Mouse (Mus musculus) neural tube, embryonic 15.5 days (tissue): ENCODE measurements at regions not wholly inside any gene's neighbourhood (a gene's known extent, or its start where the extent isn't known, plus 50 kb on each side); places are given as distances from the start of the nearest gene placed in this dataset.

ENCODE experiments used
- ATAC-seq: fragments of 200-750 bp; cut with Nextera tagmentation; 2 replicates; pipeline ENCODE4 v1.8.0; 2017; ENCODE audit warnings: mild to moderate bottlenecking, moderate TSS enrichment, moderate library complexity; ENCODE audit not compliant: low FRiP score
- H3K27ac ChIP-seq: fragments of 300-500 bp; sonication (generic); replicated peaks from 2 replicates; pipeline ENCODE4 v1.5.1; 2015; ENCODE audit warnings: mild to moderate bottlenecking, inconsistent platforms
- H3K27me3 ChIP-seq: fragments of 300-500 bp; sonication (generic); replicated peaks from 2 replicates; pipeline ENCODE4 v1.6.1; 2015; ENCODE audit warnings: inconsistent platforms
- H3K36me3 ChIP-seq: fragments of 300-500 bp; sonication (generic); 2 replicates; pipeline ENCODE4 v1.6.1; 2015; ENCODE audit warnings: inconsistent platforms
- H3K4me1 ChIP-seq: fragments of 300-500 bp; sonication (generic); 2 replicates; pipeline ENCODE4 v1.6.1; 2015; ENCODE audit warnings: inconsistent platforms
- H3K4me2 ChIP-seq: fragments of 300-500 bp; sonication (generic); 2 replicates; pipeline ENCODE4 v1.6.1; 2015; ENCODE audit warnings: inconsistent platforms, mild to moderate bottlenecking, moderate library complexity
- H3K4me3 ChIP-seq: fragments of 300-500 bp; sonication (generic); replicated peaks from 2 replicates; pipeline ENCODE4 v1.5.1; 2015; ENCODE audit warnings: mild to moderate bottlenecking, inconsistent platforms
- H3K9ac ChIP-seq: fragments of 300-500 bp; sonication (generic); replicated peaks from 2 replicates; pipeline ENCODE4 v1.6.1; 2015; ENCODE audit warnings: mild to moderate bottlenecking, inconsistent platforms
- H3K9me3 ChIP-seq: fragments of 300-500 bp; sonication (generic); replicated peaks from 2 replicates; pipeline ENCODE4 v1.6.1; 2016; ENCODE audit warnings: inconsistent platforms
- WGBS: fragments of 180-500 bp; shearing (Covaris S2); methylation state at CpG from one replicate; pipeline ENCODE4 v1.1.7; 2015; ENCODE audit warnings: mixed read lengths; 5-methylcytosine and 5-hydroxymethylcytosine counted together

GRCm38 (mm10) chr3:139780054-139780453 is 574.6 kb downstream of the Stpg2 start:
- 69% methylated on average over 6 of the region's 6 CpGs for WGBS
- Histone ChIP-seq H3K27me3 (no peaks in the 10 kb centered on the region), H3K9me3 (no peaks in the 10 kb centered on the region), H3K4me2 (no peak overlapping the region), H3K36me3 (no peaks in the 10 kb centered on the region), H3K9ac (no peak overlapping the region), H3K4me3 (no peak overlapping the region), H3K27ac (no peak overlapping the region), H3K4me1 (peaks cover 6% of the 10 kb centered on the region; the same call in 1 of the 2 replicates)
- no peak for ATAC-seq

DNA sequence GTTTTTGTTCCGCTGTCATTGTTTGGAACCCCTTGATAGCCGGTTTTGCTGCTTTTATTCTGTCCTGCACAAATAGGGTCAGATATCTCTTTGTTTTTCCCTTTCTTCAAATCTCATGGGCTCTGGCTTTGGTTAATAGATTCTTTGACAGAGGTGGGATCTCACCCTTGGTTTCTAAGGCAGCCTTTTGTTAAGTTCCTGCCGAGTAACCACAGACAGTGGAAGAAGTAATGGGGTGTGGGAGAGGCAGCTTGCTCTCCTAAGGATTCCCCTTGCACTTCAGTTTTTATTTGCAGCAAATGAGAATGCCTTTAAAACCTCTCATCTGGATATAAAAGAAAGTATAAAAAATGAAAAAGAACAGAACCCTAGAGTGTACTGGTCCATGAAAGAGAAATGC is 577.9 kb downstream of the Stpg2 start:
- no peak overlapping the region for H3K9ac ChIP-seq
- H3K4me1 ChIP-seq: 0 out of 2 replicates have a peak, but pooled peaks cover 2% of the 10 kb centered on the region
- H3K27me3 ChIP-seq: no peaks in the 10 kb centered on the region
- H3K9me3 ChIP-seq: no peaks in the 10 kb centered on the region
- H3K4me2 ChIP-seq: no peak overlapping the region
- no peaks in the 10 kb centered on the region for H3K36me3 ChIP-seq
- no peak overlapping the region for H3K27ac ChIP-seq
- ATAC-seq: no peak
- no peak overlapping the region for H3K4me3 ChIP-seq
- 33% methylated on average over 3 of the region's 3 CpGs for WGBS

- Histone ChIP-seq H3K4me1 (0 out of 2 replicates have a peak, but pooled peaks cover 2% of the 10 kb centered on the region), H3K4me3 (no peak overlapping the region), H3K36me3 (no peaks in the 10 kb centered on the region), H3K9ac (no peak overlapping the region), H3K9me3 (no peaks in the 10 kb centered on the region), H3K27ac (no peak overlapping the region), H3K27me3 (no peaks in the 10 kb centered on the region), H3K4me2 (no peak overlapping the region)
- WGBS: 89% methylated on average over 1 of the region's 1 CpGs
- no peak for ATAC-seq
These were observed 581.0 kb downstream of the Stpg2 start for GRCm38 (mm10) chr3:139786510-139786909.

DNA sequence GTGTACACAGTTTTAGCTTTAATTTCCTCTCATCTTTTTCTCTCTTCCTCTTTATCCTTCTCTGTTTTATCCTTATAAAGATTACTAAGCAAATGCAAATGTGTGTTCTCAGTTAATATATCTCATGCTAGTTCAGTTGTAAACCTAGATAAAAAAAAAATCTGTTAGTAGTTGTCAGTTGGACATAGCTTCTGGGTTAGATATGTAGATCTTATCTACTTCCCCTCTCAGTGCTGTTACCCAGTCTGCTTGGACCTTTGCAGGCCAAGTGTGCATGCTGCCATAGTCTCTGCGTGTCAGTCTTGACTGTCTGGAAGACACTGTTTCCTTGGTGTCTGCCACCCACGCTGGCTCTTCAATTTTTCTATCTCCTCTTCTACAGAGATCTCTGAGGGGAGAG is 583.4 kb downstream of the Stpg2 start:
- Histone ChIP-seq H3K27me3 (no peaks in the 10 kb centered on the region), H3K9me3 (no peaks in the 10 kb centered on the region), H3K9ac (no peak overlapping the region), H3K36me3 (no peaks in the 10 kb centered on the region), H3K27ac (no peak overlapping the region), H3K4me1 (no peaks in the 10 kb centered on the region), H3K4me2 (no peak overlapping the region), H3K4me3 (no peak overlapping the region)
- ATAC-seq: no peak
- WGBS: 93% methylated on average over 2 of the region's 2 CpGs

DNA sequence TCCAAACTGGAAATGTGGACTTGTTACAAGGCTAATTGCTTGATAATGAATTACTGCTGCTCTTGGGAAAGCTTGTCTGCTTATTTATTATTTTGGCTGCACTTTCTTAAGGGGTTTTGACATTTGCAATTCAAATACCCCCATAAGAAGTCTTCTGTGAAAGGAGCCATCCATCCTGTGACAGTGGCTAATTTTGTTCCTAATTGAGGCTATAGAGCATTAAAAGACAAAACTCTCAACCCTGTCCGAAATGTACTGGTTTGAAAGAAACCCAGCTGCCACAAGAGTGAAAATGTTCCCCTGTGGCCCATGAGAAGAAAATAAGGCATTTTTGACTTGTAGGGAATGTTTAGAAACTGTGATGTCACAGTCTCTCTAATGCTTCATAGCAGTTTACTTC is 591.2 kb downstream of the Stpg2 start:
- Histone ChIP-seq H3K4me2 (no peak overlapping the region), H3K4me3 (no peak overlapping the region), H3K27me3 (no peaks in the 10 kb centered on the region), H3K9me3 (no peaks in the 10 kb centered on the region), H3K9ac (no peak overlapping the region), H3K4me1 (no peaks in the 10 kb centered on the region), H3K36me3 (no peaks in the 10 kb centered on the region), H3K27ac (no peak overlapping the region)
- WGBS: 22% methylated on average over 1 of the region's 1 CpGs
- no peak for ATAC-seq

DNA sequence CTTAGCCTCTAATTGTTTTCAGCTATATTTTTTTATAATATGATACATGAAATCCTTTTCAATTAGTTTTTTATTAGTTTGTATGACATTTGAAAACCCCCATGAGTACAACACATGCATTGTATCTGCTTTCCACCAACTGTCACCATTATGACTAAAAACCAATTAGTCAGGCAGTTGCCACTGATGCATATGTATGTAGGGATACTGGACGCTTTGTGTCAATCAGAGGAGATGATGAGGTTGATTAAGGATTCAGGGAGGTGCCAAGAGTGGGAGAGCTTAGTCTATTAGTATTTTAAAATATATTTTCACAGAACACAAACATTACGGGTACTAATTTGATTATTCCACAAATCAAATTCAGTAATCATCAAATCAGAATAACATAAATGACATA is 593.6 kb downstream of the Stpg2 start:
- H3K4me2 ChIP-seq: no peak overlapping the region
- H3K36me3 ChIP-seq: no peaks in the 10 kb centered on the region
- H3K27ac ChIP-seq: no peak overlapping the region
- H3K4me3 ChIP-seq: no peak overlapping the region
- ATAC-seq: no peak
- 68% methylated on average over 2 of the region's 2 CpGs for WGBS
- no peak overlapping the region for H3K9ac ChIP-seq
- no peaks in the 10 kb centered on the region for H3K9me3 ChIP-seq
- H3K4me1 ChIP-seq: no peaks in the 10 kb centered on the region
- no peaks in the 10 kb centered on the region for H3K27me3 ChIP-seq

DNA sequence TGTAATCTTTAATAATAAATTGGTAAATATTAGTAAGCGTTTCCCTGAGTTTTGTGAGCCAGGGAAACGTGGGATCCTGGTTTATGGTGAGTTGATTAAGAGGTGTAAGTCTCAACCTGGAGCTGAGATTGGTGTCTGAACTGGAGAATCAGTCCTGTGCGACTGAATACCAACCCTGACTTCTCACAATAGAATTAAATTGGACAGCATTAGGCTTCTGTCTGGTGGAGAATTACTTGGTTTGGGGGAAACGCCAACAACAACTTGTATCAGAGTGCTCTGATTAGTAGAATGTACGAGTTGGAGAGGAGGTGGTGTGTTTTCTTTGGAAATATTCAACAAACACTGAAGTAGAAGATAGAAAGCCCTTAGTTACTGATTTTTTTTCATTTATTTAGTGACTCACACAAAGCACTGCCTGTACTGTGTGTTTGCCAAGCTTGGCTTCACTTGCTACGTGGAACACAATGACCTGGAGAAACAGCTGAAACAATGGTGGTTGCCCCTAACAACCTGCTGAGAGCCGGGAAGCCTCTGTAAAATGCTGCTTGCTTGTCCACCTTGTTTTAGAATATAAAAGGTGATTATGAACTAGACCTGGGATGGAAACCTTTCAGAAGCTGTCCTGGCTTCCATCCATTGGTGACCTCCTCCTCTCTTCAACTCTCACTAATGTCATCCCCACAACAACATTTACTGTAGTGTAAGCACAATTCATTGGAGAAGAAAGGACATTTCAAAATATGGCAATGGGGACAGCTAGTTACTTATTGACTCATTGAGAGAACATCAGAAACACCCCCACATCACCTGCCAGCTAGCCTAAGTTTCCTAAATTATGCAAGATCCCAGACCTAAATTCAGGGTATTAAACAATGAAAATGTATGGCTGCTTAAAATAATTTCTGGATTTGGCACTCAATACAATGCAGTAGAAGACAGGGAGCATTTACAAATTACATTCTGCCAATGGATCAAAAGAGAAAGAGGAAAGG is 597.5 kb downstream of the Stpg2 start:
- Histone ChIP-seq H3K9ac (no peak overlapping the region), H3K9me3 (no peaks in the 10 kb centered on the region), H3K4me3 (no peak overlapping the region), H3K4me2 (no peak overlapping the region), H3K27me3 (no peaks in the 10 kb centered on the region), H3K27ac (no peak overlapping the region), H3K4me1 (no peaks in the 10 kb centered on the region), H3K36me3 (no peaks in the 10 kb centered on the region)
- ATAC-seq: no peak
- 46% methylated on average over 7 of the region's 7 CpGs for WGBS

DNA sequence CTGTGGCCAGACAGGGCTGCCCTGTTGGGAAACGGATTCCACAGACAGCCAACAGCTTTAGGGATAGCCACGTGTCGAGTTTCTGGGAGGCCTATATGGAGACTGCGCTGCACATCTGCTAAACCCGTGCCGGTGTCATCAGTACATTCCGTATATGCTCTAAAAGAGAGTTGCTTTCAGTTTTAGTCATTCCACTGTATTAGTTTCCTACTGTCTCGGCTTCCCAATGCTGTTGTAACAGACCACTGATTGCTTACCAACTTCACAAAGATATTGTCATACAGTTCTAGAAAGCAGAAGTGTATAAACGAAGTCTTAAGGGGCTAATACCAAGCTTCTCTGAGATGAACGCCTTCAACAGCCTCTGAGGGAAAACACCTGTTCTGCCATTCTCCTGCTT is 622.5 kb downstream of the Stpg2 start:
- Histone ChIP-seq H3K4me3 (no peak overlapping the region), H3K27ac (no peak overlapping the region), H3K9me3 (no peaks in the 10 kb centered on the region), H3K4me1 (no peaks in the 10 kb centered on the region), H3K36me3 (no peaks in the 10 kb centered on the region), H3K27me3 (no peaks in the 10 kb centered on the region), H3K9ac (no peak overlapping the region), H3K4me2 (no peak overlapping the region)
- 84% methylated on average over 10 of the region's 10 CpGs for WGBS
- ATAC-seq: no peak

GRCm38 (mm10) chr3:139828581-139828980 is 623.1 kb downstream of the Stpg2 start:
- Histone ChIP-seq H3K27ac (no peak overlapping the region), H3K4me1 (no peaks in the 10 kb centered on the region), H3K9ac (no peak overlapping the region), H3K4me2 (no peak overlapping the region), H3K4me3 (no peak overlapping the region), H3K9me3 (no peaks in the 10 kb centered on the region), H3K27me3 (no peaks in the 10 kb centered on the region), H3K36me3 (no peaks in the 10 kb centered on the region)
- WGBS: 61% methylated on average over 2 of the region's 2 CpGs
- ATAC-seq: no peak

GRCm38 (mm10) chr3:139832599-139832998 is 627.1 kb downstream of the Stpg2 start:
- no peak overlapping the region for H3K4me3 ChIP-seq
- WGBS: 87% methylated on average over 5 of the region's 5 CpGs
- no peak for ATAC-seq
- H3K9ac ChIP-seq: no peak overlapping the region
- H3K9me3 ChIP-seq: no peaks in the 10 kb centered on the region
- H3K27ac ChIP-seq: no peak overlapping the region
- H3K36me3 ChIP-seq: no peaks in the 10 kb centered on the region
- no peak overlapping the region for H3K4me2 ChIP-seq
- H3K27me3 ChIP-seq: no peaks in the 10 kb centered on the region
- no peaks in the 10 kb centered on the region for H3K4me1 ChIP-seq

DNA sequence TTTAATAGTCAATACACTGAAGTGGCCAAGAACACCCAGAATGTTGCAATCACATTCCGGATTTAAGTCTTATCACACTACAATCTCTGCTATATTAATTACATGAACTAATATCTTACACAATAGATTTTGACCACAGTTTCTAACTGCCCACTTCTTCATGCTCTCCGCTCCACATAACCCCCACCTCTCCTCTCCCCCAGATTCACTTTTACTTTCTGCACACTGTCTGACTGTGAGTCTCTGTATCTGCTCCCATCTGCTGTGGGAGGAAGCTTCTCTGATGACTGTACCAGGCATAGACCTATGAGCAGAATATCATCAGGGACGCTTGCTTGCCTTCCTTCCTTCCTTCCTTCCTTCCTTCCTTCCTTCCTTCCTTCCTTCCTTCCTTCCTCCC is 636.5 kb downstream of the Stpg2 start:
- no peak overlapping the region for H3K4me2 ChIP-seq
- H3K27me3 ChIP-seq: no peaks in the 10 kb centered on the region
- no peak overlapping the region for H3K4me3 ChIP-seq
- H3K9me3 ChIP-seq: no peaks in the 10 kb centered on the region
- ATAC-seq: no peak
- H3K27ac ChIP-seq: no peak overlapping the region
- no peaks in the 10 kb centered on the region for H3K36me3 ChIP-seq
- H3K9ac ChIP-seq: no peak overlapping the region
- WGBS: 95% methylated on average over 3 of the region's 3 CpGs
- H3K4me1 ChIP-seq: no peaks in the 10 kb centered on the region

DNA sequence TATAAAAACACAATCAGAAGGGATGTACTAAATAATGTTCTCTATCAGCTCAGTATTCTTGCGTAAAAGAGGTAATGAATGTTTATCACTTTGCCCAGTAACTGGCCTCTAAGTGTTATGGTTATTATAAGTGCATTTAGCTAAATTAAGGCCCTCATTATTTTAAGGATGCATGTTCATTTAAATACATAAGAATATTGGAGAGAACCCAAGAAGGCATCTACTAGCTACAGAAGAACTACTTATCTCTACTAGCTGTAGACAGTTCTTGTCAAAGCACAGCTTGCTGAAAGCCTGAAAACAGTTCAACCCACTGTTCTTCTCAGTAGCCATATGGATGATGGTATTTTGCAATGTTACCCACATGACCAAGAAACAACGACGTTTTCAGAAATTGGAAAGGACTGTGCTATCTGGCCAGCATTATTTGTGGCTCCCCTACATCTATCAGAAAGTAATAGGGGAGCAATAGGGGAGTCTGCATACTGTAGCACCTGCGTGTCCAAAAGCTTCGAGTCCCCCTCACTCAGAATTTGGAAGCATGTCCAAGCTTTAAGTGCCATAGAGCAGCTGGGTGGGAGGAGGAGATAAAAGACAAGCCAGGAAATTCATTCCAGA is 637.6 kb downstream of the Stpg2 start:
- 85% methylated on average over 5 of the region's 5 CpGs for WGBS
- Histone ChIP-seq H3K9me3 (no peaks in the 10 kb centered on the region), H3K27me3 (no peaks in the 10 kb centered on the region), H3K4me3 (no peak overlapping the region), H3K36me3 (no peaks in the 10 kb centered on the region), H3K27ac (no peak overlapping the region), H3K4me1 (no peaks in the 10 kb centered on the region), H3K4me2 (no peak overlapping the region), H3K9ac (no peak overlapping the region)
- no peak for ATAC-seq
